Mouse (Mus musculus): Measurements from ENCODE around the gene Crlf1. TPM values are rescaled to one million over a fixed set of nuclear protein-coding genes. Genes with fewer than 3 reads are reported as not detected.

Crlf1 gene
- polyA plus RNA-seq, 1 experiment: 1.3 TPM

DNA sequence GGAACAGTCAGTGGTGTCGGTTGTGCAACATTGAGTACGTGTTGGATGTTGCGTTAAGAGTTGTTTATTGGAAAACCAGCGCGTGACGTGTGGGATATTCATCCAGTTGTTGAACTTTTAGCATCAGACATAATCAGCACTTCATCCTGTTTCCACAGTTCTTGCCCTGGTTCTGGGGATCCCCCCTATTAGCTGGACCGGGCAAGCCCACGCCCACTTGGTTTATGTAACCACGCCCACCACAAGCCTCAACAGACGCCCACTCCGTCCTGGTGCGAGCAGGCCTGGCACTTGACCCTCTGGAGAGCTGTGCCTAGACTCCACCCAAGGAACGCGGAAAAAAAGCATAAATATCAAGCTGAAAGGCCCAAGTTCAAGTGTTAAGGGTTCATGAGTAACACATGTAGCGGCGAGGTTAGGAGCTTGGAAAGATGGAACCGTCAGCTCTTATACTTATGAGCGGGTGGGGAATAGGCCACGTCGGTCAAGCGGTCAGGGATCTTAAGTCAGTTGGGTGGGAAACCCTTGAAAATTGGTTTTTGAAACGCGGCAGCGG, 45.1 kb downstream of the Crlf1 start:
- Histone ChIP-seq H3K4me1 (ENCODE audit: control insufficient read depth, insufficient read depth, insufficient read length, low read length) (peaks cover 16% of the 10 kb centered on the region), H3K27ac (replicated peaks; ENCODE audit: low read depth, low read length) (peak overlapping the region; percentile 65), H3K4me3 (ENCODE audit: insufficient read depth, low read depth, low read length) (peak overlapping the region; percentile 61)

DNA sequence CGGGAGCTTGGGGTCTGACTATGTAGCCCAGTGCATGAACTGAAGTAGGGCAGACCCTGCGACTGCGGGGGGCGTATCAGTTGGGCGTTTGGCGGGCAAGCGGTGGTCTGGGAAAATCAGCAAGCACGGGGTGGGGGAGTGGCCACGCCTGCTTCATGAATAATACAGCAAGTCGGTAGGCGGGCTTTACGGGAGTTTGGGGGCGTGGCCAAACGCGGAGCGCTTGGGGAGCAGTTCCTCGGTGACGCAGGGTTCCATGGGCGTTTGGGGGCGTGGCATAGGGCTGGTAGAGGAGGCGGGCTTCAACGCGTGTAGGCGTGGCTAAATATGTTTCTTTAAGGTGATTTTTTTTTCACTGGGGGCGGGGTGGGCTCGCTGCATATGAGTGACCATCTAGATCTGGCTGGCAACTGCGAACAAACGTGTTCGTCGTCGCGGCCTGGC, 45.7 kb downstream of the Crlf1 start:
- H3K4me1 ChIP-seq (ENCODE audit: control insufficient read depth, insufficient read depth, insufficient read length, low read length): peaks cover 21% of the 10 kb centered on the region
- peak overlapping the region; percentile 92 for H3K27ac ChIP-seq (replicated peaks; ENCODE audit: low read depth, low read length)
- peak overlapping the region; percentile 72 for H3K4me3 ChIP-seq (ENCODE audit: insufficient read depth, low read depth, low read length)

DNA sequence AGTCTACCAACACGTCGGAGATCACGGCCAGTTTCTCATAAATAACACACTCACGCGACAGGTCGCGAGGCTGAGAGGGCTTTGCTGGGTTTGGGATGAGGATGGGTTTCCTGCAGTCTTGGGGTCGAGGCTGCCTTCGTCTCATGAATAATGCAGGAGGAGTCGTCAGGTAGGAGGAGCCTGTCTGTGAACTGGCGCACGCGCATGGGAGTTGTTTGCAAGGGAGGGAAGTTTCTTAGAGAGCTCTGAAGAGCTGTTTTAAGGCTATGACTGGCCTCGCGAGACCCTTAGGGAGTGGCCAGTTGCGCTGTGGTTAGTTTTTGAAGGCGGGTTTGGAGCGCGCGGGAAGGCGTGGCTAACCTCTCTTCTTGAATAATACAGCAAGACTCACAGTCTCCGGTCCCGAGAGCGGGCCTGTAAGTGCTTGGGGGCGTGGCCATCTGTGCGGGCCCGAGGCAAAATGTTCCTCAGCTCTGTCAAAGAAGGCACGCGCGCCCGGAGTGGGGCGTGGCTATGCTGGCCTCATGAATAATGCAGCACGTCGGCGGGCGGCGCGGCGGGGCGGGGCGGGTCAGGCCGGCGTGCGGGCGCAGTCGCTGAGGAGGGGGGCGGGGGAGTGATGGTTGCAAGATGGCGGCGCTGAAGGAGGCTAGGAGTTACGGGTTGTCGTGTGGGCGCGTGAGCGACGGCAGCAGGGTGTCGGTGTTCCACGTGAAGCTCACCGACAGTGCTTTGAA, 46.3 kb downstream of the Crlf1 start, which contains the start of gene Ell:
TSS of gene Ell (plus strand) at position 381 of the 737 bp plus-strand sequence.
- Histone ChIP-seq H3K27ac (replicated peaks; ENCODE audit: low read depth, low read length) (peak within 1 kb of the TSS; percentile 92), H3K4me1 (ENCODE audit: control insufficient read depth, insufficient read depth, insufficient read length, low read length) (peaks cover 26% of the 10 kb centered on the region)

DNA sequence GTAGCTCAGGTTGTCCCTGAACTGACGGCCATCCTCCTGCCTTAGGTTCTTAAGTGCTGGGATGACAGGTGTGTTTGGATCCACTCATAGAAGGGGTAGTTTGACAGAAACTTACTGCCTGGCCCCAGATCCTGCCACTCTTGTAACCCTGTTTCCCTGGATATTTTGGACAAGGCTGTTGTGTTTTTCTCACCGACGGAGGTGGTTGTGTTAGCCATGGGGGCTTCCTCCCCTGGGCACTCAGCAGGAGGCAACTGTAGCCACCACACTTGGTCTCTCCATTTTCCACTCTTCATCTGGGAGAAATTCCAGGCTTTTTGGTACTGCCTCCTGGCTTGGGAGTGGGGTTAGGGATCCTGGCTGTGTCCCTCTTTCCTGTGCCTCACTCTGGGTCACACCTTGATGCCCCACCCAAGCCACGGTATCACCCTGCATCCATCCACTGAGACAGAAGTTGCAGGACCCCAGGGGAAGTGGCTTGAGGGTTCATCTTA, 47.1 kb downstream of the Crlf1 start:
- peak overlapping the region; percentile 87 for H3K4me3 ChIP-seq (ENCODE audit: insufficient read depth, low read depth, low read length)
- H3K27ac ChIP-seq (replicated peaks; ENCODE audit: low read depth, low read length): peak overlapping the region; percentile 89
- H3K4me1 ChIP-seq (ENCODE audit: control insufficient read depth, insufficient read depth, insufficient read length, low read length): peaks cover 31% of the 10 kb centered on the region

More for the DNA sequence above, 46.3 kb downstream of the Crlf1 start, which contains the start of gene Ell:
- peak within 1 kb of the TSS; percentile 87 for H3K4me3 ChIP-seq (ENCODE audit: insufficient read depth, low read depth, low read length)

DNA sequence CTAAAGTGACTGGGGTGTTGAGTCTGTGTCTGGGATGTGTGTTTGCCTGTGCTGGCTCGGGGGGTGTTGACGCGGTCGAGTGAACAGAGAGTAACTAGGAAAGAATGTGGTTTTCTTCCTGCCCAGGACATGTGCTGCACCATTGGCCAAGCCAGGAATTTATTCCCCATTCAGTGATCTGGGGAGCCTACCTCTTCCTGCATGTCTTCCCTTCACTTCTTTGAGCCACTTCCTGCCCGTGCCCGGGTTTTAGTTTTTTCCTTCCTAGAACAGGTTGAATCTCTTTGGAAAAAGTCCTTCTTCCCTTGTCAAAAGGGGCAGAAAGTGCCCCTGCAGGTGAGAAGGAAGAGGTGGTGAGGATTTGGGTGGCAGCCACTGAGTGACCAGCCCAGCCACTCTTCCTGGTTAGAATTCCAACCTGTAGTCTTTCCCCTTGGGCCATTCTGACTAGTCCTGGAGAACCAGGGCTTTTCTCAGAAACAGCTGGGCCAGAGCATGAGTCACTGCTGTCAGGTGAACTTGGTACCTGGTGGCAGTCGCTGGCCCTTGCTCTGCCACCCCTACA, 47.6 kb downstream of the Crlf1 start:
- Histone ChIP-seq H3K4me3 (ENCODE audit: insufficient read depth, low read depth, low read length) (peak overlapping the region; percentile 87), H3K4me1 (ENCODE audit: control insufficient read depth, insufficient read depth, insufficient read length, low read length) (peaks cover 35% of the 10 kb centered on the region), H3K27ac (replicated peaks; ENCODE audit: low read depth, low read length) (peak overlapping the region; percentile 7)

DNA sequence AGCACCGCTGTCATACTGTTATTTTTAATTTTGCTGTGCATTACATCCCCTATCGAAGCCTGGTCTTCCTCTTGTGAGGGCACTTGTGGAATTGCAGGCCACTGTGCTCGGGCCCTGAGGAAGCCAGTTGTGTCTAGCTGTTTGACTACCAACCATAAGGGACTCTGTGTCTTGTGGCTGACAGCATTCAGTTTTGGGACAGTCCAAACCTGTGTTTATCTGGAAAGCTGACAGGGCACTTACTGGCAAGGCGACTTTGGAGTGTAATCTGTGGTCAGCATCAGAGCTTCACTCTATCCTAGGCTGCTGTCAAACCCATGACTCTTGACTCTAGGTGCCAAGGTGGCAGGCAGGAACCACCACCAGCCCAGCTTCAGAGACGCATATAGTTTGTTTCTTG, 48.1 kb downstream of the Crlf1 start:
- Histone ChIP-seq H3K4me3 (ENCODE audit: insufficient read depth, low read depth, low read length) (peak overlapping the region; percentile 87), H3K4me1 (ENCODE audit: control insufficient read depth, insufficient read depth, insufficient read length, low read length) (peaks cover 38% of the 10 kb centered on the region), H3K27ac (replicated peaks; ENCODE audit: low read depth, low read length) (0 out of 2 replicates have a peak overlapping the region, but pooled peaks have one; percentile 7)

DNA sequence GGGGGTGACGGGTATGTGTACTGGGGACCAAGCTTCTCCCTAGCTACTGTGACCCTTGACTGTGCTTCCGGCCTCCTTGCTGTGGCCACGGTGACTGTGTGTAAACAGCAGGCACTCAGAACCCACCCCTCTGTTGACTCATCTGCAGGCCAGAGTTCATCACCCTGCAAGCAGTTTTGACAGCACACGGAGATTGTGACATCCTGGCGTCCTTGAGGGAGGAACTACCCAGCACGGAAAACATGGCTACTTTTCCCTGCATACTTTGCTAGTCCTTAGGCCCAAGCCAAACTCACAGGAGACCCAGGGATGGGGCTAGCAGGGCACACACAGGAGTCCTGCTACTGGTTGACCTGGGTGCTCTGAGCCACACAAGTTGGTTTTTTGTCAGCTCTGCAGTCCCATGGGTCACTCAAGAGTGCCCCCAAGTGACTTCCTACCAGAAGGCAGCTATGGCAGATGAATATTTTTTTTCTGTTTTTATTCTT, 51.3 kb downstream of the Crlf1 start:
- Histone ChIP-seq H3K4me1 (ENCODE audit: control insufficient read depth, insufficient read depth, insufficient read length, low read length) (peaks cover 47% of the 10 kb centered on the region), H3K4me3 (ENCODE audit: insufficient read depth, low read depth, low read length) (no peak overlapping the region), H3K27ac (replicated peaks; ENCODE audit: low read depth, low read length) (peak overlapping the region; percentile 83)

DNA sequence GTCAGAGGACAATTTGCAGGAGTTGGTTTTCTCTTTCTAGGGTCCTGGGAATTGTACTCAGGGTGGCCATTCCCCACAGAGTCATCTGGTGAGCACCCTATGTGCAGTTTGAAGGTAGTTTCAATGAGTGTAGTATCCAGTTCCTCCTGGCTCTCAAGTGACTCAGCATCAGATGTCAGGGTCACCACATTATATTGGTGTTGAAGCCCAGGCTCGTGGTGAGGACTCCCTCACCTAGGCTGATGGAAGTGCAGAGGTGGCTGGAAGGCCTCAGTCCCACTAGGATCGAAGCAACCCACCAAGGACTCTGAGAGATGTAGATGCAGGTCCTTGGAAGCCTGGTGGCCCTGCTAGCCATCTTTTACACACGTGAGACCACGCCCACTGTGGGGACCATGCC, 53.5 kb downstream of the Crlf1 start:
- H3K4me1 ChIP-seq (ENCODE audit: control insufficient read depth, insufficient read depth, insufficient read length, low read length): peaks cover 44% of the 10 kb centered on the region
- no peak overlapping the region for H3K27ac ChIP-seq (replicated peaks; ENCODE audit: low read depth, low read length)
- H3K4me3 ChIP-seq (ENCODE audit: insufficient read depth, low read depth, low read length): no peak overlapping the region

DNA sequence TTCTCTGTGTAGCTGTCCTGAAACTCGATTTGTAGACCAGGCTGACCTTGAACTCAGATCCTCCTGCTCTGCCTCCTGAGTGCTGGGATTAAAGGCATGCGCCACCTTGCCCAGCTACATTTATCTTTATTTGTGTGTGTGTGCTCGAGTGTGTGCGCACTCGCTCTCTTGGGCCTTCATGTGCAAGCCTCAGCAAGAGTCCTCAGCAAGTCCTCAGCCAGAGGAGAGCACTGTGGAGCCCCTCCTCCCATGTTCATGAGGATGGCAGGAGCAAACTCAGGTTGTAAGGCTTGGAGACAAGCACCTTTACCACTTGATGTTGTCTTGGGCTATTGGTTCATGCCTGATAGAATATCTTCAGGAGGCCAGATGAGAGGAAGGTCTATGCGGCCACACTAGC, 54.8 kb downstream of the Crlf1 start:
- H3K4me3 ChIP-seq (ENCODE audit: insufficient read depth, low read depth, low read length): no peak overlapping the region
- H3K27ac ChIP-seq (replicated peaks; ENCODE audit: low read depth, low read length): no peak overlapping the region
- H3K4me1 ChIP-seq (ENCODE audit: control insufficient read depth, insufficient read depth, insufficient read length, low read length): peaks cover 55% of the 10 kb centered on the region

DNA sequence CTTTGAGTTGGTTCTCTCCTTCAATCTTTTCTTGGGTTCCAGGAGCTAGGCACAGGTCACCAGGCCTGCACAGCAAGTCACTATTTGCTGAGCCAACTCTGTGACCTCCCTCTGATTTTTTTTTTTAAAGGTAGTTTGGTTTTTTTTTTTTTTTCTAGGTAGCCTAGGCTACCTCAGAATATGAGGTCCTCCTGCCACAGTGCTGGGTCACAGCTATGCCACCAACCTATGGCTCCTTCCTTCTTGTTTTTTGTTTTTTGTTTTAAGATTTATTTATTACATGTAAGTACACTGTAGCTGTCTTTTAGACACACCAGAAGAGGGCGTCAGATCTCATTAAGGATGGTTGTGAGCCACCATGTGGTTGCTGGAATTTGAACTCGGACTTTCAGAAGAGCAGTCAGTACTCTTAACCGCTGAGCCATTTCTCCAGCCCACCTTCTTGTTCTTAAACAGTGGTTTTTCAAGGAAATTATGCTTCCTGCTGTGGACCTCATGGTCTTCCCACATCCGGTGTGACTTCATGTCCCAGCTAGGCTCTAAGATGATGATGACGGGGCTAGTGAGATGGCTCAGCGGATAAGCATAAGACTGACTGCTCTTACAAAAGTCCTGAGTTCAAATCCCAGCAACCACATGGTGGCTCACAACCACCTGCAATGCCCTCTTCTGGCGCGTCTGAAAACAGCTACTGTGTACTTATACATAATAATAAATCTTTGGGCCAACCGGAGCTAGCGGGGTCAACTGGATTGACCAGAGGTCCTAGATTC, 56.6 kb downstream of the Crlf1 start:
- Histone ChIP-seq H3K4me1 (ENCODE audit: control insufficient read depth, insufficient read depth, insufficient read length, low read length) (peaks cover 56% of the 10 kb centered on the region), H3K4me3 (ENCODE audit: insufficient read depth, low read depth, low read length) (no peak overlapping the region), H3K27ac (replicated peaks; ENCODE audit: low read depth, low read length) (no peak overlapping the region)

DNA sequence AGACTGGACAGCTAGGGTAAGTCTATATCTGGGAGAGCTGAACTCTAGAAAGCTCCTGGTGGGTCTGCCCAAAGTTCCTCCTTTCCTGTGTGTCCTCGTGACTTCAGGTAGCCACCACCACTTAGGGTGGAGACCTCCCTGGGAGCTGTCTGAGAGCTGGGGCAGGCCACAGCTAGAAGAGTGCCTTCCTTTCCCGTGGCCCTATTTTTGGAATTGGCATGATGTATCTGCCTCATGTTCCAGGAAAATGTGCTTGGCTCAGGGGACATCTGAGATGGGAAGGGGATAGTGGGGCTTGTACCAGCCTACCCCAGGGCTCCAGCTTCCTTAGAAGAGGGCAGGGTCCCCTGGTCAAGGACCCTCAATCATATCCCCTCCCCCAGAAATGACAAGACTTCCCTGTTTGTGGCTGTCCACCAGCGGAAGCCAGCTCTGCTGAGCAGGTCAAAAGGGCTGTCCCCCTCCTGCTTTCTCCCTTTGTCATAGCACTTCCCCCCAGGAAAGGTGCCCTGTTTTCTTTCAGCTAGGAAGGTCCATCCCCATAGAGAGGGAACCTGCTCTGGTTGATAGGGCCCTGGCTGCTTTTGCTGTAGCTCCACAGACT, 58.7 kb downstream of the Crlf1 start:
- H3K4me1 ChIP-seq (ENCODE audit: control insufficient read depth, insufficient read depth, insufficient read length, low read length): peaks cover 48% of the 10 kb centered on the region
- no peak overlapping the region for H3K4me3 ChIP-seq (ENCODE audit: insufficient read depth, low read depth, low read length)
- H3K27ac ChIP-seq (replicated peaks; ENCODE audit: low read depth, low read length): peak overlapping the region; percentile 20

DNA sequence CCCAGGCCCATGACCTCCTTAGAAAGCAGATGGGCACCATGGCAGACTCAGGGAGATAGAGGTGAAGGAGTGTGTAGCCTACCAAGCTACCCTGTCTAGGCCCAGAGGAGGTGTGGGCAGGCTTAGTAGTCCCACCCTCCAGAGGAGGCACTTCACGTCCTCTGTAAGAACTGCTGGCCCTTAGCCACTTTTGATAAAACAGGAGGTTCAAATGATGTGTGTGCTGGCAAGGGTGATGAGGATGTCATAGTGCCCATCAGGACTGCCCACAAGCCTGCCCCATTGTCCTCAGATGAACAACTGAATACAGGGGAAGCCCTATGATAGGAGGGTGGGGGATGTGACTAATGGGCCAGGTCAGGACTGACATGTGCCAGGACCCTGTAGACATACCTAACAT, 59.9 kb downstream of the Crlf1 start:
- no peak overlapping the region for H3K27ac ChIP-seq (replicated peaks; ENCODE audit: low read depth, low read length)
- H3K4me3 ChIP-seq (ENCODE audit: insufficient read depth, low read depth, low read length): no peak overlapping the region
- H3K4me1 ChIP-seq (ENCODE audit: control insufficient read depth, insufficient read depth, insufficient read length, low read length): peaks cover 43% of the 10 kb centered on the region

All from brown adipose tissue, adult 24 weeks (tissue).